In genomic region chr11:69922012-69922756, GRCm38 (mm10) we compare ENCODE assay signal across 8 mouse cellular contexts. TPM values are rescaled to one million over a fixed set of nuclear protein-coding genes. Genes with fewer than 3 reads are reported as not detected.
DNase-seq lines count a peak whose midpoint lies in the region; ATAC-seq and TF ChIP-seq lines count a peak whose summit lies in the region.

No protein-coding gene starts in this region.

- peak overlapping the region; percentile 94 for H3K27ac ChIP-seq in embryonic fibroblast, embryonic 13.5 days (ENCODE audit: insufficient read depth, low read length)
- H3K27ac ChIP-seq in liver, embryonic 11.5 days (ENCODE audit: low read depth, low read length) = peak overlapping the region; percentile 99

- TF ChIP-seq POLR2A in embryonic fibroblast, embryonic 13.5 days (IDR thresholded peaks at IDR 0.05; ENCODE audit: low read depth, low read length) = no peak; the same call in 1 of the 2 replicates

- H3K4me1 ChIP-seq in erythroblast, embryonic 14.5 days (ENCODE audit: control insufficient read depth) = peaks cover 60% of the 10 kb centered on the region
- peaks cover 9% of the 10 kb centered on the region for H3K4me1 ChIP-seq in embryonic fibroblast, embryonic 13.5 days (ENCODE audit: control insufficient read depth, insufficient read depth, low read length)
- H3K4me1 ChIP-seq in liver, embryonic 11.5 days (replicated peaks; ENCODE audit: control insufficient read depth, insufficient read depth, low read length) = peaks cover 31% of the 10 kb centered on the region

- H3K4me2 ChIP-seq in liver, embryonic 11.5 days = peak overlapping the region; percentile 68

- 5% methylated on average over 12 of the region's 12 CpGs for WGBS in liver, embryonic 11.5 days

- peak overlapping the region; percentile 96 for H3K4me3 ChIP-seq in erythroblast, embryonic 14.5 days (replicated peaks)
- peak overlapping the region; percentile 76 for H3K4me3 ChIP-seq in embryonic fibroblast, embryonic 13.5 days (ENCODE audit: insufficient read depth, low read length)
- peak overlapping the region; percentile 92 for H3K4me3 ChIP-seq in liver, embryonic 11.5 days (ENCODE audit: low read depth, low read length)

- no peak for ATAC-seq in erythroblast, adult 5-6 weeks (replicated peaks; ENCODE audit: low FRiP score, poor library complexity, severe bottlenecking)
- ATAC-seq in liver, embryonic 11.5 days (replicated peaks; ENCODE audit: low FRiP score) = no peak

- peaks cover 28% of the 10 kb centered on the region for H3K36me3 ChIP-seq in erythroblast, embryonic 14.5 days (ENCODE audit: control insufficient read depth)
- H3K36me3 ChIP-seq in liver, embryonic 11.5 days (ENCODE audit: control insufficient read depth, insufficient read depth, low read length) = peaks cover 20% of the 10 kb centered on the region

- no peak for TF ChIP-seq CTCF in embryonic fibroblast, embryonic 13.5 days (IDR thresholded peaks at IDR 0.05; ENCODE audit: borderline replicate concordance, insufficient read depth, low read length)

- H3K9me3 ChIP-seq in erythroblast, embryonic 14.5 days (ENCODE audit: control insufficient read depth, low read length) = no peaks in the 10 kb centered on the region
- no peaks in the 10 kb centered on the region for H3K9me3 ChIP-seq in liver, embryonic 11.5 days (ENCODE audit: control insufficient read depth, low read length)

- no peaks in the 10 kb centered on the region for H3K27me3 ChIP-seq in erythroblast, embryonic 14.5 days (ENCODE audit: control insufficient read depth)
- H3K27me3 ChIP-seq in liver, embryonic 11.5 days (replicated peaks; ENCODE audit: control insufficient read depth, insufficient read depth, low read length) = no peaks in the 10 kb centered on the region

- peak; percentile 44 for DNase-seq in 3T3-L1 (ENCODE audit: low read depth, low spot score)
- no peak for DNase-seq in liver, embryonic 11.5 days (ENCODE audit: low spot score)
- no peak for DNase-seq in Muller cell, postnatal 12 days (ENCODE audit: inconsistent ontology term)
- DNase-seq in frontal cortex, postnatal 10 days (ENCODE audit: low spot score in 2 of 2) = no peak
- DNase-seq in adrenal gland, postnatal 4 days (ENCODE audit: low spot score in 2 of 2) = no peak

- peak overlapping the region; percentile 85 for H3K9ac ChIP-seq in liver, embryonic 11.5 days (ENCODE audit: low read depth, low read length)

RNA-seq across cellular contexts. Expression of gene Eif5a, which starts 0.4 kb away (rescaled TPM):
- 295 and 310 TPM in 2 replicates for polyA plus RNA-seq in erythroblast, embryonic 14.5 days (2012)
- 340 and 374 TPM in 2 replicates for total RNA-seq in erythroblast, adult 5-6 weeks (2015; ENCODE audit: low replicate concordance)
- 154 and 205 TPM in 2 replicates for total RNA-seq in erythroblast, adult 5-6 weeks (2017; ENCODE audit: low replicate concordance)
- polyA plus RNA-seq in embryonic fibroblast, embryonic 13.5 days (2011; ENCODE audit: insufficient read length, low read depth, missing spikeins) = 725 and 764 TPM in 2 replicates
- 2,995 and 3,090 TPM in 2 replicates for polyA plus RNA-seq in liver, embryonic 11.5 days (2014; fragmentation: Nextera tagmentation; extraction: Ambion mirVana)
- total RNA-seq in adrenal gland, postnatal 4 days (2021) = 100 to 1,000 TPM; 598 to 600 TPM

RNA-seq across cellular contexts. Expression of gene Gps2, which starts 8.5 kb away (rescaled TPM):
- 90.4 and 109 TPM in 2 replicates for polyA plus RNA-seq in erythroblast, embryonic 14.5 days (2012)
- total RNA-seq in erythroblast, adult 5-6 weeks (2015; ENCODE audit: low replicate concordance) = 69.0 and 102 TPM in 2 replicates
- total RNA-seq in erythroblast, adult 5-6 weeks (2017; ENCODE audit: low replicate concordance) = 52.9 and 63.3 TPM in 2 replicates
- polyA plus RNA-seq in embryonic fibroblast, embryonic 13.5 days (2011; ENCODE audit: insufficient read length, low read depth, missing spikeins) = 24.1 and 27.8 TPM in 2 replicates
- polyA plus RNA-seq in liver, embryonic 11.5 days (2014; fragmentation: Nextera tagmentation; extraction: Ambion mirVana) = 121 and 130 TPM in 2 replicates
- 10 to 100 TPM; 60.0 to 67.0 TPM for total RNA-seq in adrenal gland, postnatal 4 days (2021)

RNA-seq across cellular contexts. Expression of gene Ybx2, which starts 13.4 kb away (rescaled TPM):
- polyA plus RNA-seq in erythroblast, embryonic 14.5 days (2012) = 0.29 and 0.38 TPM in 2 replicates
- not detected in 2 replicates for total RNA-seq in erythroblast, adult 5-6 weeks (2015; ENCODE audit: low replicate concordance)
- 5.0 TPM in 1 of 2 replicates, not detected in the other for total RNA-seq in erythroblast, adult 5-6 weeks (2017; ENCODE audit: low replicate concordance)
- polyA plus RNA-seq in embryonic fibroblast, embryonic 13.5 days (2011; ENCODE audit: insufficient read length, low read depth, missing spikeins) = not detected in 2 replicates
- 1.3 and 1.7 TPM in 2 replicates for polyA plus RNA-seq in liver, embryonic 11.5 days (2014; fragmentation: Nextera tagmentation; extraction: Ambion mirVana)
- total RNA-seq in adrenal gland, postnatal 4 days (2021) = 10 to 100 TPM in 1 of 2 experiments, 1 to 10 TPM in 1; 9.7 to 20.6 TPM

RNA-seq across cellular contexts. Expression of gene Neurl4, which starts 21.3 kb away (rescaled TPM):
- polyA plus RNA-seq in erythroblast, embryonic 14.5 days (2012) = 5.0 and 5.1 TPM in 2 replicates
- total RNA-seq in erythroblast, adult 5-6 weeks (2015; ENCODE audit: low replicate concordance) = 3.5 and 3.8 TPM in 2 replicates
- total RNA-seq in erythroblast, adult 5-6 weeks (2017; ENCODE audit: low replicate concordance) = 9.3 and 16.0 TPM in 2 replicates
- 30.8 and 31.8 TPM in 2 replicates for polyA plus RNA-seq in embryonic fibroblast, embryonic 13.5 days (2011; ENCODE audit: insufficient read length, low read depth, missing spikeins)
- polyA plus RNA-seq in liver, embryonic 11.5 days (2014; fragmentation: Nextera tagmentation; extraction: Ambion mirVana) = 9.5 and 10.5 TPM in 2 replicates
- 10 to 100 TPM; 45.9 to 53.3 TPM for total RNA-seq in adrenal gland, postnatal 4 days (2021)

RNA-seq across cellular contexts. Expression of gene 2810408A11Rik, which starts 21.4 kb away (rescaled TPM):
- polyA plus RNA-seq in erythroblast, embryonic 14.5 days (2012) = 0.14 and 0.18 TPM in 2 replicates
- total RNA-seq in erythroblast, adult 5-6 weeks (2015; ENCODE audit: low replicate concordance) = 2.7 TPM in 1 of 2 replicates, not detected in the other
- total RNA-seq in erythroblast, adult 5-6 weeks (2017; ENCODE audit: low replicate concordance) = 6.0 TPM in 1 of 2 replicates, not detected in the other
- polyA plus RNA-seq in embryonic fibroblast, embryonic 13.5 days (2011; ENCODE audit: insufficient read length, low read depth, missing spikeins) = 3.5 and 4.9 TPM in 2 replicates
- polyA plus RNA-seq in liver, embryonic 11.5 days (2014; fragmentation: Nextera tagmentation; extraction: Ambion mirVana) = 3.2 and 4.0 TPM in 2 replicates
- total RNA-seq in adrenal gland, postnatal 4 days (2021) = 1 to 10 TPM; 4.8 to 5.6 TPM
